Mouse (Mus musculus): ENCODE measurements around the gene Cgref1.

DNA sequence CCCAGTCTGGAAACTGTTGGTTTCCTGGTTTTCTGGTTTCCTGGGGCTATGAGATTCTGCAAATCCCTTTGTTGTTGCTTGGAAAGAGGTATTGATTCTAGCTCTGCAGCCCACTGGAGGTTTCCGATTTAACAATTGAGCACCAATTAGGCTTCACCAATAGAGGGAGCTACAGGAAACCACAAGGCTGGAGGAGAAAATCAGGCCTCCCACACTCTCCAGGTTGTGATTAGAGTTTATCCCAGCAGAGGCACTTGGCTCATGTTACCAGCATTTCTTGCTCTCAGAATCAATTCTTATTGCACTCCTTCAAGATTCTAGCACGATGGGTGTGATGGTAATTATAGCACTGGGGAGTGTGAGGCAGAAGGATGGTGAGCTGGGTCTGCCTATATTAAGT lies 37.0 kb upstream of the Cgref1 start:
- TF ChIP-seq POLR2A (IDR thresholded peaks at IDR 0.05; ENCODE audit: borderline replicate concordance, low read depth, low read length) (no peak), CTCF (IDR thresholded peaks at IDR 0.05; ENCODE audit: low read depth, low read length) (no peak)
